Mouse (Mus musculus) bone marrow macrophage, adult 2 months (primary cell): ENCODE results near the gene Tango6. TPM values are rescaled to one million over a fixed set of nuclear protein-coding genes. Genes with fewer than 3 reads are reported as not detected.

ENCODE experiments used
- H3K27ac ChIP-seq: 2 replicates; pipeline ENCODE4 v1.5.1; 2012; ENCODE audit warnings: low read depth, low read length; ENCODE audit not compliant: insufficient read depth
- H3K4me1 ChIP-seq: 2 replicates; pipeline ENCODE4 v1.6.1; 2012; ENCODE audit warnings: low read length; ENCODE audit not compliant: control insufficient read depth, insufficient read depth
- H3K4me3 ChIP-seq: 2 replicates; pipeline ENCODE4 v1.5.1; 2012; ENCODE audit warnings: mild to moderate bottlenecking, low read length, moderate library complexity; ENCODE audit not compliant: insufficient read depth
- CTCF ChIP-seq: IDR thresholded peaks from 2 replicates; pipeline ENCODE4 v1.5.1; 2012; ENCODE audit warnings: low read depth, mild to moderate bottlenecking, low read length, moderate library complexity
- POLR2A ChIP-seq: IDR thresholded peaks from 2 replicates; pipeline ENCODE4 v1.6.1; 2012; ENCODE audit warnings: mild to moderate bottlenecking, low read depth, low read length, borderline replicate concordance
- polyA plus RNA-seq: library from polyadenylated mRNA; stranded (reverse); fragments of >200 nt; gene quantifications from 2 replicates; pipeline ENCODE4 v1.2.4, GENCODE M21; 2012; ENCODE audit not compliant: missing spikeins, insufficient read depth, insufficient read length

Tango6 gene
- polyA plus RNA-seq, 1 experiment: 1.1 TPM

GRCm38 (mm10) chr8:106809726-106810125, 126.9 kb downstream of the Tango6 start:
- TF ChIP-seq CTCF (no peak), POLR2A (no peak)
- no peak overlapping the region for H3K4me3 ChIP-seq
- no peak overlapping the region for H3K27ac ChIP-seq
- no peaks in the 10 kb centered on the region for H3K4me1 ChIP-seq

DNA sequence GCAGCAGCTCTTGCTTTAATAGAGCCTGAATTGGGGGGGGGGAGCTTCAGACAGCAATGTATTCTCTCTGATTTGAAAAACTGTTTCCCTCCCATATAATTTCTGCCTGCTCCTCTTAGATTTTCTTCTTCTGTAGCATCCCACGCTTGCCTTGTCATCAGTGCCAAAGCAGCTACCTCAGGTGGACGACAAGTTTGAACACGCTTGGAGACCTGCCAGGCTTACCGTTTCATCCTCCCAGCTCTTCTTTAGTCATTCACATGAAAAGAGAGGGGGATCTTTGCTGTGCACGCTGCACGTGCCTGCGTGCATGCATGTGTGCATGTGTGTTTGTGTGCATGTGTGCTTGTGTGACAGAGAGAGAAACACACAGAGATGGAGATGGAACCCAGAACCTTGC, 127.5 kb downstream of the Tango6 start:
- TF ChIP-seq CTCF (no peak), POLR2A (no peak)
- Histone ChIP-seq H3K4me3 (no peak overlapping the region), H3K27ac (no peak overlapping the region), H3K4me1 (no peaks in the 10 kb centered on the region)

DNA sequence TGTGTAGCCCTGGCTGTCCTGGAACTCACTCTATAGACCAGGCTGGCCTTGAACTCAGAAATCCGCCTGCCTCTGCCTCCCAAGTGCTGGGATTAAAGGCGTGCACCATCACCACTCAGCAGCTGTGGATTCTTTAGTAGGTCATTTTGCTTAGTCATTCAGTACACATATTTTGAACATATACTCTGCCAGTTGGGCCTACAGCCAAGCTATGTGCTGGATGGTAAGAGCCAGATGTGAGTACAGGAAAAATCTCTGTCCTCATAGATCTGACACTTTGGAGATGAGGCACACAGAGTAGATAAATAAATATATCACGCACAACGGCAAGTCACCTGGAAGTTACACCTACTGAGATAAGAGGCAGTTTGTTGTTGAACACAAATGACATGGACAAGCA, 129.7 kb downstream of the Tango6 start:
- H3K4me3 ChIP-seq: no peak overlapping the region
- H3K27ac ChIP-seq: no peak overlapping the region
- no peak for TF ChIP-seq CTCF
- no peak for TF ChIP-seq POLR2A
- H3K4me1 ChIP-seq: peaks cover 3% of the 10 kb centered on the region; the same call in 1 of the 2 replicates

DNA sequence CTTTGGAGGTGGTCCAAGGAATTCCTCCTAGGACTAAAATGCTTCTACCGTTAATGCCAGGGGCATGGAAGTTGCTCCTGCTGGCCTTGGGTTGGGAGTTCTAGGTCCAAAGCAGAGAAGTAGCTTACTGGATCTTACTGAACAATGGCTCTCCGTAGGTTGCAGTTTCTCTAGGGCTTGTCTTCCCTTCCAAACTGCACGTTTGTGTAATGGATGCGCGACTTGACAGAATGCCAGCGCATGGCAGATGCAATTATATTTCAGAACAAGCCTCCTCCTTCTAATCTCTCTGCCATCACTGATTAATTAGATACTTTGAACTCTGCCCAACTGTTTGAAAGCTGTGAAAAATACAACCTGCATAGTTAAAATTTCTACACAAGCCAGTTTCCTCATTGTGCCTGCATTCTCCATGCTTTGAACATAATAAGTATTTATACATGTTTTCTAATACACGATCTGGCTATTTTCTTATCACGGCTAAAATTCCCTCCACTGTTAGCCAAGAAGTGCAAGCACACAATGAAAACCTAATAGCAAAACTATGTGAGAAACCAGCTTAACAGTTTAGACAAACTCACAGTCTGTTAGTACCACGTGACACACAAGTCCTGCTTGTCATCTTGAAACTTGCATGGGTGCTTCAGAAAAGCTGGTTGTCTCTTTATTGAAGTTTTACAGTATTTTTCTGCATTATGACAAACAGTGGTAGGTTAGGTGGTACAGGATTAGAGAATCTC, 133.7 kb downstream of the Tango6 start:
- Histone ChIP-seq H3K4me1 (peaks cover 30% of the 10 kb centered on the region), H3K4me3 (no peak overlapping the region), H3K27ac (no peak overlapping the region)
- TF ChIP-seq POLR2A (no peak), CTCF (no peak)

- Histone ChIP-seq H3K4me3 (no peak overlapping the region), H3K4me1 (peaks cover 30% of the 10 kb centered on the region), H3K27ac (no peak overlapping the region)
- TF ChIP-seq CTCF (no peak), POLR2A (no peak)
These were observed 134.3 kb downstream of the Tango6 start for GRCm38 (mm10) chr8:106817171-106817545.

DNA sequence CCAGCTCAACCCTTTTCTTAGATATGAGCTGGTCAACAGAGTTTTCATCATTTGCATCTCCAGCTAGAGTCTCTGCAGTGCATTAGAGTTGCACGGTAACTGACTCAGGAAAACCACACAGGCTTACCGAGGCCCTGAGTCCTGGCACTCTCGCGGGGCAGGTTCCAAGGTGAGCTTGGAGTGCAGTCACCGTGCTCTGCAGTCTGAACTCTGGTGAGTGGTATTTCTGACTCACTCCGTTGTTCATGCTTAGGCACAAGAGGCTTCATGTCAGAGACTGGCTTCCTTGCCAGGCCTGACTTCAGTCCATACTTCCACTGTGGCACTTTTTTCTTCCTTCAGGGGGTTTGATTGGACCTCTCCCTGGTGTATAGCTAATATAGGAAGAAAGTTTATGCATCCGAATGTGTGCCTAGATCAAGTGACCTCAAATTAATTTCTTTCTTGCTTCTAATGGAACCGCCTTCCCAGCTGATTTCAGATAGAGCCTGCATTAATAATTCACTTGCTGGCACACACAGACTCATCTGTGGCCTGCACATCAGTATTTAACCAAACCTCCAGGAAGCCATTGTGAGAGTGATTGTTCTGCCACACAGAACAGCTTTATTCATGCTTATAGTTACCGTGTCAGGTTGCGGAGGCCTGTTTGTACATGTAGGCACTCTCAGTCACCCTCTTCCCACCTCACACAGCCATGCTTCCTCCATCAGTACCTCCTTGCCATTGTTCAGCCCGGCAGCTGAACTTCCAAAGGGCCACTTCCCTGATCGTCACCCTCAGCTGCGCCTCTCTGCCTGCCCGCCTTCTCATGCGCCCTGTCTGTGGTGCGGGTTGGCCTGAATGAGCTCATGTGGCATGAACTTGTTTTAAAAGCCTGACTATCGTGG, 136.0 kb downstream of the Tango6 start:
- H3K27ac ChIP-seq: no peak overlapping the region
- no peak for TF ChIP-seq CTCF
- no peak for TF ChIP-seq POLR2A
- H3K4me1 ChIP-seq: peaks cover 30% of the 10 kb centered on the region
- no peak overlapping the region for H3K4me3 ChIP-seq

DNA sequence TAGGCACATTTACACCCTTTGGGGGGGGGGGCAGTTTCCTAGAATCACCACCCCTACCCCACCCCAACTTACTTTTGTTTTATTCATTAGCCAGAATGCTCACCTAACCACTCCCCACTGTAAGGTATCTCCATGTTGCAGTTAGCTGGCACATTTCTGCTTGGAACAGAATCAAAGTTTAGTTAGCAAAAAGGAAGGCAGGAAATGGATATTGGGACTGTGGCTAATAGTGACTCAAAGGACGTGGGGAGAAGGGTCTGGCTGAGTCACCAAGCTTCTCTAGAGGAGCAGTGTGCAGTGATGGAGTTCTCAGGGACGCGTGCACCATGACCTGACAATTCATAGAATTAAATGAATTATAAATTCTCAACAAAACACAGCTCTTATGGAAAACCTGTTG, 136.7 kb downstream of the Tango6 start:
- Histone ChIP-seq H3K4me1 (peaks cover 30% of the 10 kb centered on the region), H3K4me3 (no peak overlapping the region), H3K27ac (no peak overlapping the region)
- TF ChIP-seq POLR2A (no peak), CTCF (no peak)

GRCm38 (mm10) chr8:106820553-106821515, 138.0 kb downstream of the Tango6 start:
- Histone ChIP-seq H3K4me1 (peaks cover 30% of the 10 kb centered on the region), H3K4me3 (no peak overlapping the region), H3K27ac (no peak overlapping the region)
- no peak for TF ChIP-seq POLR2A
- TF ChIP-seq CTCF: no peak

GRCm38 (mm10) chr8:106828921-106829320, 146.1 kb downstream of the Tango6 start:
- H3K27ac ChIP-seq: no peak overlapping the region
- H3K4me3 ChIP-seq: no peak overlapping the region
- no peaks in the 10 kb centered on the region for H3K4me1 ChIP-seq
- TF ChIP-seq CTCF (no peak), POLR2A (no peak)
